Mouse (Mus musculus): ENCODE results near the gene Olfr1375. TPM values are rescaled to one million over a fixed set of nuclear protein-coding genes. Genes with fewer than 3 reads are reported as not detected.

The Olfr1375 gene
- not detected for polyA plus RNA-seq (2014; fragmentation: Illumina TruSeq; extraction: RNeasy Lipid Tissue Mini Kit (QIAGEN cat#74804); ENCODE audit: low read depth, low replicate concordance)

GRCm38 (mm10) chr11:51047809-51048208 is at the start of gene Olfr1375:
Olfr1375 (plus strand) TSS chr11:51048109.

GRCm38 (mm10) chr11:51003296-51003695 is 44.6 kb upstream of the Olfr1375 start, which contains the start of gene Olfr51:
Olfr51 (plus strand) TSS chr11:51003596.

DNA sequence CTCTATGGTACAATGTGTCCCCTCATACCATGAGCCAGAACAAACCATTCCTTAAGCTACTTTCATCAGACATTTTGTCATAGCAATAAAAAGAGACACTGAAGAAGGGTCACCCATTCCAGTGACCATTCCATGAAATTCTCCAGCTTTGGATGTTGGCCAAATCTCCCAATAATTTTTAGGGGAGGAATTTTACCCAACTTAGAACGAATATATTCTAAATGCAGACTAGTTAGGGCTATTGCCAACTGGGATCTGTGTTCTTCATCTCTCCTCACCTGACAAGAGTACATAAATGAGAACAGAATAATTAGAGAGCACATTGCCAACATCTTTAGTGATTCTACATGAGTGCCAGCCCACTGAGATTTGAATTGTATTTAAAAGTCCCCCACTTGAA is 34.0 kb upstream of the Olfr1375 start, which contains the start of gene Olfr54:
Gene Olfr54 (plus strand): TSS at position 301 of the 400 bp plus-strand sequence.

GRCm38 (mm10) chr11:51059151-51059571 is 11.3 kb downstream of the Olfr1375 start, which contains the start of gene Zfp354a:
Zfp354a (plus strand) TSS chr11:51059257.

Other genes with a start within 250 kb of the Olfr1375 start
- 7.8 TPM for gene Zfp354c, start 220.4 kb upstream of the Olfr1375 start, polyA plus RNA-seq (2014; fragmentation: Illumina TruSeq; extraction: RNeasy Lipid Tissue Mini Kit (QIAGEN cat#74804); ENCODE audit: low read depth, low replicate concordance)
- 1.5 TPM for gene Zfp879, start 206.6 kb upstream of the Olfr1375 start, polyA plus RNA-seq (2014; fragmentation: Illumina TruSeq; extraction: RNeasy Lipid Tissue Mini Kit (QIAGEN cat#74804); ENCODE audit: low read depth, low replicate concordance)
- gene Grm6, start 197.4 kb upstream of the Olfr1375 start, polyA plus RNA-seq (2014; fragmentation: Illumina TruSeq; extraction: RNeasy Lipid Tissue Mini Kit (QIAGEN cat#74804); ENCODE audit: low read depth, low replicate concordance) = not detected
- gene Zfp454, start 160.5 kb upstream of the Olfr1375 start, polyA plus RNA-seq (2014; fragmentation: Illumina TruSeq; extraction: RNeasy Lipid Tissue Mini Kit (QIAGEN cat#74804); ENCODE audit: low read depth, low replicate concordance) = 4.7 TPM
- 17.0 TPM for gene Zfp2, start 131.9 kb upstream of the Olfr1375 start, polyA plus RNA-seq (2014; fragmentation: Illumina TruSeq; extraction: RNeasy Lipid Tissue Mini Kit (QIAGEN cat#74804); ENCODE audit: low read depth, low replicate concordance)
- gene Zfp354b, start 116.5 kb upstream of the Olfr1375 start, polyA plus RNA-seq (2014; fragmentation: Illumina TruSeq; extraction: RNeasy Lipid Tissue Mini Kit (QIAGEN cat#74804); ENCODE audit: low read depth, low replicate concordance) = 6.5 TPM
- gene 4933414I15Rik, start 104.3 kb upstream of the Olfr1375 start, polyA plus RNA-seq (2014; fragmentation: Illumina TruSeq; extraction: RNeasy Lipid Tissue Mini Kit (QIAGEN cat#74804); ENCODE audit: low read depth, low replicate concordance) = not detected
- gene Prop1, start 94.3 kb upstream of the Olfr1375 start, polyA plus RNA-seq (2014; fragmentation: Illumina TruSeq; extraction: RNeasy Lipid Tissue Mini Kit (QIAGEN cat#74804); ENCODE audit: low read depth, low replicate concordance) = not detected
- not detected for gene Olfr1378, start 81.6 kb upstream of the Olfr1375 start, polyA plus RNA-seq (2014; fragmentation: Illumina TruSeq; extraction: RNeasy Lipid Tissue Mini Kit (QIAGEN cat#74804); ENCODE audit: low read depth, low replicate concordance)
- gene Olfr1377, start 66.1 kb upstream of the Olfr1375 start, polyA plus RNA-seq (2014; fragmentation: Illumina TruSeq; extraction: RNeasy Lipid Tissue Mini Kit (QIAGEN cat#74804); ENCODE audit: low read depth, low replicate concordance) = not detected
- not detected for gene Olfr51, start 44.5 kb upstream of the Olfr1375 start, polyA plus RNA-seq (2014; fragmentation: Illumina TruSeq; extraction: RNeasy Lipid Tissue Mini Kit (QIAGEN cat#74804); ENCODE audit: low read depth, low replicate concordance)
- gene Olfr54, start 33.9 kb upstream of the Olfr1375 start, polyA plus RNA-seq (2014; fragmentation: Illumina TruSeq; extraction: RNeasy Lipid Tissue Mini Kit (QIAGEN cat#74804); ENCODE audit: low read depth, low replicate concordance) = not detected
- gene Zfp354a, start 11.1 kb downstream of the Olfr1375 start, polyA plus RNA-seq (2014; fragmentation: Illumina TruSeq; extraction: RNeasy Lipid Tissue Mini Kit (QIAGEN cat#74804); ENCODE audit: low read depth, low replicate concordance) = 22.0 TPM
- not detected for gene Gm12569, start 172.4 kb downstream of the Olfr1375 start, polyA plus RNA-seq (2014; fragmentation: Illumina TruSeq; extraction: RNeasy Lipid Tissue Mini Kit (QIAGEN cat#74804); ENCODE audit: low read depth, low replicate concordance)
- gene Clk4, start 213.6 kb downstream of the Olfr1375 start, polyA plus RNA-seq (2014; fragmentation: Illumina TruSeq; extraction: RNeasy Lipid Tissue Mini Kit (QIAGEN cat#74804); ENCODE audit: low read depth, low replicate concordance) = 117 TPM
- not detected for gene BC049762, start 214.9 kb downstream of the Olfr1375 start, polyA plus RNA-seq (2014; fragmentation: Illumina TruSeq; extraction: RNeasy Lipid Tissue Mini Kit (QIAGEN cat#74804); ENCODE audit: low read depth, low replicate concordance)
- gene Col23a1, start 241.8 kb downstream of the Olfr1375 start, polyA plus RNA-seq (2014; fragmentation: Illumina TruSeq; extraction: RNeasy Lipid Tissue Mini Kit (QIAGEN cat#74804); ENCODE audit: low read depth, low replicate concordance) = 0.69 TPM